Mouse (Mus musculus) urinary bladder, postnatal 4 days (tissue): ENCODE measurements around the gene Glyctk.

Experiments used
- DNase-seq, 2 experiments: peaks; one replicate each; pipeline ENCODE4 v3.0.0; 2021 to 2022; ENCODE audit warnings: low spot score in 2 of 2

Gene Glyctk

GRCm38 (mm10) chr9:106147281-106147680 is 10.7 kb downstream of the Glyctk start:
- DNase-seq: no peak

DNA sequence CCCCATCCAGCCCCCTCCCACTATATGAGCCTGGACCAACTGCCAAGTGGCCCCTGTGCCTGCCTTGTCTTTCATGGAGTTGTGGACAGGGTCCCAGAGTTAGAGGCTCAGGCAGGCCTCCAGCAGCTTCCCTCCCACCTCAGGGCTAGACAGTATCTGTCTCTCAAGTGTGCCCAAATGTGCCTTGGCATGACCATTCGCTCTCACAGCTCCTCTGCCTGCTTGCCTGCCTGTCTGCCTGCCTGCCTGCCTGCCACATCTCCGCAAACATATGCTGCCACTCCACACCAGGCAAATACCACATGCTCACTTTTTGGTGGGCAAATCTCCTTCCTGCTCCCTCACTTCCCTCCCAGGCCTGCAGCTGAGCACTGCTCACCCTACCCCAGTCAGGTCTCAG is 12.4 kb downstream of the Glyctk start:
- DNase-seq: no peak

GRCm38 (mm10) chr9:106144176-106144575 is 13.8 kb downstream of the Glyctk start:
- no peak for DNase-seq

DNA sequence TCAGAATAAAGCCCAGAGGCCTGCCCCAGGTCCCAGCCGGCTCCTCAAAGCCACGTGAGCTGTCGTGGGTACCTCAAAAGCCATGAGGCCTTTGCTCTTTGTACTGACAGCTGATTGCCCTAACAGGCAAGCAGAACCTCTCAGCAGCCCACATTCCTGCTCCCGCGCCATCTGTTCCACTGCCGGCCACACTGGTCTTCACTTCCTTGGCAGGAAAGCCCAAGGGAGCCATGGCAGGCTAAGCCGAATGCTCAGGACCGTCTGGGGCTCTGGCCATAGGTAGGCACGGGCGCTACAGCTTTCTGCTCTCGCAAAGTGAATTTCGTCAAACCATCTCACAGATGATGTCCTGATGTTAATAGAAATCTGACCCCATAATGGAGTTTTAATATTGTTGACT is 16.0 kb downstream of the Glyctk start:
- no peak for DNase-seq

DNA sequence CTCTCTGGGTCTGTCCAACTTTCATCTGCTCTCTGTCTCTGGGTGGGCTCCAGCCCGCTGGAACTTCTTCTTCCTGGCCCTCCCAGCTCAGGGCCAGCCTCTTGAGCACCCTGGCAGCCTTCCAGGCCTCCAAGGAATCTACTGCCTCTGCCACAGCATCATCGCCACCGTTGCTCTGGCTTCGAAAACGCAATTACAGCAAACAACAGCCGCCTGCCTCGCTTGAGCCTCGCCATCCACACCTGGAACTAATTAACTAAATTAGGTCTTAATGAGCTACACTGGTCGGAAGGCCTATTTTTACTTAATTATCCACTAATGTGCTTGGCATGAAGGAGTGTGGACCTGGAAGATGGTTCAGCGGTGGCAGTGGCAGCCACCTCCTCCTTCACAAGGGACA is 18.2 kb downstream of the Glyctk start:
- DNase-seq: no peak

GRCm38 (mm10) chr9:106137671-106138216 is 20.2 kb downstream of the Glyctk start:
- DNase-seq: no peak

GRCm38 (mm10) chr9:106130250-106130649 is 27.7 kb downstream of the Glyctk start:
- no peak for DNase-seq

GRCm38 (mm10) chr9:106129072-106129471 is 28.9 kb downstream of the Glyctk start:
- DNase-seq: no peak

- no peak for DNase-seq
Measured at GRCm38 (mm10) chr9:106126786-106127251, 31.1 kb downstream of the Glyctk start.

DNA sequence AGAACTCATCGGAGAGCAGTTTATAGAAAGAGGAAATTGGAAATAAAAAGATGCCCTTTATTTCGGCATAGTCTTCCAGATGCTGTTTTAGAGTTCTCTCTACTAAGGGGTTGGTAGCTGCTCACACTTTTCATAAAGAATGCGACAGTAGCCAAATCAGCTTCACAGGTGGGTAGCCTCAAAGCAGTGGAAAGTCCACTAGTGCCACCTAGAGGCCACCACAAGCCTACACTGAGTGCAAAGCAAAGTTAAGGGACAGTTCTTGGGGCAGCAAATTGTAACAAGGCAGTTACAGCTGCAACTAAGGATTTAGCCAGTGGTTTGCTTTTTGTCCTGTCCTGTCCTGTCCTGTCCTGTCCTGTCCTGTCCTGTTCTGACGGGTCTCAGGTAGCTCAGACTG is 34.3 kb downstream of the Glyctk start:
- no peak for DNase-seq

- no peak for DNase-seq
Measured at GRCm38 (mm10) chr9:106119075-106119474, 38.9 kb downstream of the Glyctk start.

- DNase-seq: no peak
Measured at GRCm38 (mm10) chr9:106115801-106116424, 42.0 kb downstream of the Glyctk start.

DNA sequence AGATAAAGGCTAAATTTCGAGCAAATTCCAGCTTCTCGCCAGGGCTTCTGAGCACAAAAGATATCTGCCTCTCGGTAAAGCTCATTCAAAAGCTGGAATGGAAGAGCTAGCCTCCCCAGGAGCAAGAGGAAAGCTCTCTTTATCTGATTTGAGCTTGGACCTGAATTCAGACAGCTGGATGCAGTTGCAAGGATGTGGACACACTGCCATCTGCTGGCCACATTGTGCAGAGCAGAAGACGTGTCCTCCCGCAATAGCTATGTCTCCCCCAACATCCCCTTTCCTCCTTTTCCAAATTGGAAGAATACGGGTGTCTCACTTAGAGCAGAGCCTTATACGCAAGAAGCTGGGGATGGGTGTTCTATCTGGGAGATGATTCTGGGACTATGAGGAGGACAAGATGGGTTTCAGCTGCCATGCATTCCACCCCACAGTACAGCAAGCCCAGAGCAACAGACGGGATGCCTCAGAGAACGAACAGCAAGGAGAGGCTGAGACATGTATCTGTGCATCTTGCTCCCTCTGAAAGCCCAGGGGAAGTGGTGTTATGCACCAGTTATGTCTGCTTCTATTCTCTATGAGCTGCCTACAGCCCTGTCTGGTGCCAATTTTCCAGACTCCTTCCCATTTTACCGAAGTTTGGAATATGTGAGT is 45.0 kb downstream of the Glyctk start:
- DNase-seq: peak; percentile 60 to 80

DNA sequence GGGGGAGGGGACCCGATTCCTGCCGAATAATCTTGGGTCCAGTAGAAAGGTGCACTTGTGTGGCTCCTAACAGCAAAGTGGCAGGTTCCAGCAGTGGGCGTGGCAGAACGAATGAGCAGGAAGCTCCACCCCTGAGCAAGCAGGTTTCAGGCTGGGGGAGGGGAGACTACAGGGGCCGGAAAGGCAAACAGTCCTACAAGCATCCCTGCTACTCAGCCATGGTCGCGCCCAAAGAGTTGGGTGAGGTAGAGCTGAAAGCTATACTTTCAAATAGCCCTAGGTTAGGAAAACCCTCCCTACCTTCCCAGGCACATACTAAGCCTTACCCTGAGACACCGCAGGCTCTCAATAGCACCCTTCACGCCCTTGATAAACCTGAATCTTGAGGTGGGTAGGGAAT is 51.7 kb downstream of the Glyctk start:
- no peak for DNase-seq

- no peak for DNase-seq
Measured at GRCm38 (mm10) chr9:106104401-106104800, 53.5 kb downstream of the Glyctk start.
